Mouse (Mus musculus) Muller cell, postnatal 12 days (primary cell): ENCODE measurements around the gene Casp9.

Source experiments
- DNase-seq: peaks from one replicate; pipeline ENCODE4 v3.0.0-alpha.2; 2015; ENCODE audit errors: inconsistent ontology term

Casp9 gene

DNA sequence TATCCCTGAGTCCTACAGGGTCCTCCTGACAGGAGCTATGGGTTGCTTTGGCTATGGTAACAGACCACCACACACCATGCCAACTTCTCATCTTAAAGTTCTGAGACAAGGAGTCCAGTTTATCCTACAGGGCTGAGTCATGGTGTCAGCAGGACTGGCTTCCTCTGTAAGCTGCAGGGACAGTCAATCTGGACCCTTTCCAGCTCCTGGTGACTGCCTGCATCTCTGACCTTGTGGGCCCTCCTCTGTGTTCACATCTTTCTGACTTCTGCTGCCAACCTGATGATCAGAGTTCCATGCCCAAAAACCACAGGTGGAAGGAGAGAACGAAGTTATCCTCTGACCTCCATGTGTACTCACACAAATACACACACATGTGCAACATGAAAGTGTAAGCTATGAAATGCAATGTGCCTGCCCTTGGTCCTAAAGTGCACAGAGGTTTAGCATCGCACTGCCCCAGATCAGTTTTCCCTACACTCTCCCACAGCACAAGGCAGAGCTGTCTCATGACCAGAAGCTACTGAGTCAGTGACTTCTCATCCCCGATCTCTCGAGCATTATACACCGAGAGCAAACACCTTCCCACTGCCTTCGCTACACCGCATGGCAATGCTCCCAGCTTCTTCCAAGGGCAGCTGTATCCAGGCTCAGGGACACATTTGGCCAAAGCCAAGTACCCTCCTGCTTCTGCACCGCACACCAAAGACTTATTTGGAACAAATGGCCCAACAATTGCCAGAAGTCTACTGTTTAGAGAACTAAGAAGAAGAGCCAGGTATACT lies 12.0 kb upstream of the Casp9 start:
- DNase-seq = no peak

GRCm38 (mm10) chr4:141784835-141785234 lies 8.6 kb upstream of the Casp9 start:
- DNase-seq = no peak

DNA sequence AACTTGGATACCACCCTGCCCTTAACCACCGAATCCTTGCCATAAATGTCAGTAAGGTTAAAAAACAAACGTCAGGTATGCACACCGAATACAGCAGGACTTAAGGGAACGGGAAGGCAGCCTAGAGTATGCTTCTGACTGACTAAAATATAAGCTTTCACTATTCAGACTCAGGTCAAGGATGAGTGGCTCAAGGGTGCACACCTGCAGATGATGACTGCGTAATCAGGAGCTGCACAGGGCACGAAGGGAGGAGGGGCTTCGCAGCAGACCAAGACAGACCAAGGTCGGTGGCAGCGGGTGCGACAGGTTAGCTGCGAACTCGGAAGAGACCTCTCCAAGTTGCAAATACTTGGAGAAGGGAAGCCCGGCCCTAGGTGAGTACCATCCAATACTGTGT lies 7.3 kb upstream of the Casp9 start:
- DNase-seq = no peak

DNA sequence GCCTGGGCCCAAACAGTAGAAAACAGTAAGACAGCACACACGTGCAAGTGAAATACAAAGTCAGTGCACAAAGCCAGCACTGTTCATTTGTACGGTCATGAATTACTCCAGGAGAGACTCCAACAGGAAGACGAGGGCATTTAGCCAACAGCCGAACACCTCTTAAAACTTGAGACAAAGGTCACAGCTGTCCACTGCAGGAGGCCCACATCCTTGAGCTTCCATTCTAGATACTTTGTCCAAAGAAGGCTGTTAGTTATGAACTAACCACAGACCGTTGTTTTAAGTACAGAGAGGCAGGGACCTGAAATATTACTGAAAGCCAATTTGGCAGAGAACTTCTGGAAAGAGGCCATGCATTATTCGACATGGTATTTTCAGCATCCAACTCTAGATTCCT lies 6.4 kb upstream of the Casp9 start:
- DNase-seq = peak; percentile 54

DNA sequence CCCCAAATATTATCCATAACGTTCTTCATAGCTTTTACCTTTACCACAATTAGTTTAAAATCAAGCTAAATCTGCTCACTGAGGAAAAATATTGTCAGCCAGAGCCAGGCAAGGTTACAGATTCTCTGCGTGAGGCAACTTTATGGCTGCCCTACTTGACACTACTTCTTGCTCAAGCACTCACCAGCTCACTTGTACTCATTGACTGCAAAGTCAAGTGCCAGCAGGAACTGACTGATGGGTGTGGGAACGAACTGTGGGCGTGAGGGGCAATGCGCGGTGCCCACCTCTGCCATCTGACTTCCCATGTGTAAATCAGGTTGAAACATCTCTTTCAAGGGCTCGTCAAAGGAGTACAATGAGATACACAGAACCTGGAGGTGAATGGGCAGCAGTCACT lies 6.0 kb upstream of the Casp9 start:
- DNase-seq = no peak

GRCm38 (mm10) chr4:141789564-141790218 lies 3.7 kb upstream of the Casp9 start:
- DNase-seq = no peak

- DNase-seq = peak; percentile 99
Measured at GRCm38 (mm10) chr4:141790524-141790990, 2.9 kb upstream of the Casp9 start, which contains the start of gene Dnajc16. Gene Dnajc16, minus strand, starts transcription at chr4:141790931.

- DNase-seq = no peak
Measured at GRCm38 (mm10) chr4:141791486-141791885, 1.9 kb upstream of the Casp9 start.

DNA sequence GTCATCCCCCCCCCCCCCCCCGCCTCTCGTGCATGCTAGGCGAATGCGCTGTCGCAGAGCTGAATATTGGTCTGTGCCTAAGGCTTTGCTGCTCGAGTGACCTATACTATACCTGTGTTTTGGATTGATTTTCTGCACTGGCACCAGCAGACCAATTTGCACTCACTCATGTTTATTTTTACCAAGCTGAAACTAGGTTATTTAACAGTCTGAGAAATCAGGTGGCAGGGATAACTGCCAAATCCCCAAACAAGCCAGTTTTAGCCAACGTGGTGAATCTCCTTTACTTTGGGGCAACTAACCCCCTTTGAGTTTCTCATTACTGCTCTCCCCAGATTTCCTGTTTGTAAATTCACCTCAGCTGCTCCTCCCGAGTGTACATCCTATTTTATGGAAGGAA lies 1.5 kb upstream of the Casp9 start:
- no peak for DNase-seq

- no peak for DNase-seq
Measured at GRCm38 (mm10) chr4:141792554-141793281, 694 bp upstream of the Casp9 start.

GRCm38 (mm10) chr4:141794152-141794535 lies 732 bp downstream of the Casp9 start:
- DNase-seq = no peak

GRCm38 (mm10) chr4:141796356-141796755 lies 2.9 kb downstream of the Casp9 start:
- no peak for DNase-seq

DNA sequence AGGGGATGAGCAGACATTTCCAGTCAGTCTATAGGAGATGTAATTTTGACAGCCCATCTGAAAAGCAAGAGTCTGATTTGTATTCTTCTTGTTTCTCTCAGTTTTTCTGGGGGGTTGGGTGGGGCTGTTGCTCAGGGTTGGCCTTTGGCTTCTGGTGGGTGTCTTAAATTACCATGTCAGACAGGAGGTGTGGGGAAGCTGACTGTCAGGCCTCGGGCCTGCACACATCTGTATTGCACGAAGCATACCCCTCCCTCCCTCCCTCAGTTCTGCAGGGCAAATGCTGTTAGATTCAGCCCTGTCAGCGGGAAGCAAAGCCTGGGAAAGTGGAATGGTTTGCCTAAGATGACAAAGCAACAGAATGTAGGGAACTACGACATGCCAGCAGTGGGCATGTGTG lies 3.5 kb downstream of the Casp9 start:
- DNase-seq = no peak

GRCm38 (mm10) chr4:141797545-141797944 lies 4.1 kb downstream of the Casp9 start:
- DNase-seq = no peak

GRCm38 (mm10) chr4:141804105-141804504 lies 10.7 kb downstream of the Casp9 start:
- DNase-seq = no peak

DNA sequence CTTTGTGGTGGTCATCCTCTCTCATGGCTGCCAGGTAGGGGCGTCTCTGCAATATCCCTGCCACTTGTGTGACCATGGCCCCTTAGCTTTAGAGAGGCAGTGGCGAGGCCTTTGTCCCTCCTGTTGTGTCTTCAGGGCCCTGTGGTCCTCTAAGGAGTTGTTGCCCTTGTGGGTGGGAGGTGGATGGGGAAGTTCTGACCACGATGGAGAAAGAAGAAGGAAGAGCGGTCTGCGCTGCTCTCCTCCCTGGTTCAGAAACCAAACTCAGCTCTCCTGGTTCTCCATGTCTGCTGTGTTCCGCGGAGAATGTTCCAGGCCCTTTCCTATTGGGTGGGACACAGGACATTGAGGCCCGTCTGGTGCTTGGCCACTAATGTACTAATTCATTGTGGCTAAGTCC lies 12.5 kb downstream of the Casp9 start:
- no peak for DNase-seq

GRCm38 (mm10) chr4:141809850-141810464 lies 16.5 kb downstream of the Casp9 start:
- DNase-seq = peak; percentile 30

DNA sequence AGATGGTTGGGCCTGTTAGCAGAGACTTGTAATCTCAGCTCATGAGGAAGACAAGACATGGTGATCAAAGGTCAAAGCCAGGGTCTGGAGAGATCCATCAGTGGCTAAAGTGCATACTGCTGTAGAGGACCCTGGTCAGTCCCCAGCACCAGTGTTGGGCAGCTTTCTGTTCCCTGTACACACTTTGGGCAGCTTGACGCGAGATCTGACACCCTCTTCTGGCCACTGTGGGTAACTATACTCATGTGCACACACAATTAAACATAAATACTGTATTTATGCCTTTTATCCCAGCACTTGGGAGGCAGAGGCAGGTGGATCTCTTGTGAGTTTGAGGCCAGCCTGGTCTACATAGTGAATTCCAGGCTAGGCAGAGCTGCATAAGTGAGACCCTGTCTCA lies 17.6 kb downstream of the Casp9 start:
- DNase-seq = no peak

GRCm38 (mm10) chr4:141811375-141811774 lies 18.0 kb downstream of the Casp9 start:
- DNase-seq = no peak

DNA sequence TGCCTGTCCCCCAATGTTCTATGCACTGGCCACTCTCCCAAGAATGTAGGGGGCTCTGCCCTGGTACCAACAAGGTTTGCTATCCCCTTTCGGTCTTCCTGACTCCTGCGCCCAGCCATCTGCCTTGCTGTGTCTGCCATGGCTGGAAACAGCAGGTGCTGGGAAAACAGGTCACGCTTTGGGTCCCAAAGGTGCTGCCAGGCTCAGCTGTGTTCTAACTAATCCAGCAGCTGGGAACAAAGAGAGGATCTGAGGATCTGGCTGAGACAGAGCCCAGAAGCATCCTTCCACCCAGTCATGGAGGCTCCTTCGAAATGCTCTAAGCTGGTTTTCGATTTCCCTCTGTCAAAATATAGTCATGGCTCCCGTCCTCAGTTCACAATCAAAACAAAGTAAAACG lies 22.9 kb downstream of the Casp9 start:
- DNase-seq = no peak

DNA sequence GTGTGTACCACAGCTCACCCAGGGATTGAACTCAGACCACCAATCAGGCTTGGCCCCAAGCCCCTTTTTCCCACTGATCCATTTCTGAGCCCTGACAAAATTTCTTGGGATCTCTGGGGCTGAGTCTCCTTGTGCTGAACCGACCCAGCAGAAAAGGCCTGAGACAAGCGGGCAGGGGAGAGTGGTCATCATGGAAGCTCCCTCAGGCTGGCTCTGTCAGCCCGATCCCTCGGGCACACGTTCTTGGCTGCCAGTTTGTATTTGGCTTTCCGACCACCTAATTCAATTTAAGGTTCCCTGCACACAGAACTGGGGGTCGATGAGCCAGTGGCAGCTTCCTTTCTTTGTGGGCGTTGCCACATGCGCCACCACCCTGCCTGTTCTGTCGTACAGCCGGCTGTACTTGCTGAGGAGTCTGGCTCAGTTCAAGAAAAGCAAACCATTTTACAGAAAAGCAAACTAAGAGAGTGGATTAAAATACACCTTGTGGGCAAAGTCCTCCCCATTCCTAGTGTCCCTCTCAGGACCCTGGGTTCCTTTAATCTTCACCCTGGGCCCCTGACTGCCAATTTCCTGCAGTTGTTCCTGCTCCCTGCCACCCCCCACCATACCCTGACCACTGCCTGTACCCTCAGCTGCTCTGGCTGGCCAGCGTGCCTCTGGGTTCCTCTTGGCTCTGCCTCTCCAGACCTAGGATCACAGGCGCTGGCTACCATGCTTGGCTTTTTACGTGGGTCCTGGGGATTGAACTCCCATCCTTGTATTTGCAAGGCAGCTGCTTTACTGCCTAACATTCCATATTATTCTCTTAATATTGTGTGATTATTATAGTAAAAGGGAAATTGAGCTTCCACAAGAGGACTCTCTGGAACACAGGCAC lies 23.6 kb downstream of the Casp9 start:
- no peak for DNase-seq
